Mouse (Mus musculus) CH12.LX (cell line): ENCODE data around the gene Speg. TPM values are rescaled to one million over a fixed set of nuclear protein-coding genes. Genes with fewer than 3 reads are reported as not detected.

Experiments used
- DNase-seq: peaks from one replicate; pipeline ENCODE4 v3.0.0-alpha.2; 2013; ENCODE audit errors: extremely low read depth
- H3K27ac ChIP-seq: 2 replicates; pipeline ENCODE4 v1.5.1; 2012; ENCODE audit warnings: low read depth, mild to moderate bottlenecking, control low read depth, moderate library complexity; ENCODE audit not compliant: insufficient read depth
- H3K27me3 ChIP-seq: replicated peaks from 2 replicates; pipeline ENCODE3; 2012; ENCODE audit warnings: inconsistent platforms
- H3K36me3 ChIP-seq, 2 experiments: replicated peaks in 1 of 2; 2 replicates each; pipeline versions ENCODE3 to v1.6.1; 2012; ENCODE audit warnings: inconsistent platforms in 1 of 2, low read length in 1 of 2, mild to moderate bottlenecking in 1 of 2, mixed read lengths in 1 of 2, moderate library complexity in 1 of 2; ENCODE audit not compliant: control insufficient read depth in 1 of 2, insufficient read depth in 1 of 2
- H3K4me1 ChIP-seq, 2 experiments: 2 replicates each; pipeline ENCODE4 v1.6.1; 2012; ENCODE audit warnings: inconsistent platforms in 1 of 2, moderate library complexity in 1 of 2; ENCODE audit not compliant: insufficient read depth in 2 of 2, control insufficient read depth in 1 of 2
- H3K4me2 ChIP-seq: 2 replicates; pipeline ENCODE4 v1.6.1; 2012; ENCODE audit warnings: low read depth, mild to moderate bottlenecking, control low read depth; ENCODE audit not compliant: poor library complexity, insufficient read depth, severe bottlenecking
- H3K4me3 ChIP-seq, 3 experiments: fragments of 150-350 bp in 1 of 3; sonication (generic) in 1 of 3; replicated peaks in 1 of 3; 2 replicates each; pipeline versions ENCODE3 to v1.5.1; 2011 to 2012; ENCODE audit warnings: low read depth in 2 of 3, low read length in 2 of 3, mild to moderate bottlenecking in 2 of 3, moderate library complexity in 2 of 3, control low read depth in 1 of 3, improper control_type of control experiment in 1 of 3, inconsistent platforms in 1 of 3, mixed read lengths in 1 of 3; ENCODE audit not compliant: poor library complexity in 1 of 3
- H3K79me2 ChIP-seq: replicated peaks from 2 replicates; pipeline ENCODE4 v1.6.1; 2012; ENCODE audit warnings: mild to moderate bottlenecking, moderate library complexity; ENCODE audit not compliant: control insufficient read depth, poor library complexity, insufficient read depth, severe bottlenecking; ENCODE audit errors: extremely low read depth
- H3K9ac ChIP-seq: 2 replicates; pipeline ENCODE4 v1.6.1; 2012; ENCODE audit warnings: low read depth, mild to moderate bottlenecking, control low read depth, moderate library complexity; ENCODE audit not compliant: insufficient read depth
- H3K9me3 ChIP-seq: replicated peaks from 2 replicates; pipeline ENCODE3; 2012; ENCODE audit warnings: low read length, inconsistent platforms, mixed read lengths
- BHLHE40 ChIP-seq: IDR thresholded peaks from 2 replicates; pipeline ENCODE4 v1.6.1; 2011; ENCODE audit warnings: mild to moderate bottlenecking, low read depth, low read length, improper control_type of control experiment
- CHD2 ChIP-seq: IDR thresholded peaks from 2 replicates; pipeline ENCODE4 v1.6.1; 2011; ENCODE audit warnings: low read length, improper control_type of control experiment
- CTCF ChIP-seq, 2 experiments: IDR thresholded peaks in 1 of 2; conservative IDR thresholded peaks in 1 of 2; 2 replicates each; pipeline ENCODE4 v1.5.1; 2011 to 2012; ENCODE audit warnings: low read depth in 2 of 2, low read length in 2 of 2, improper control_type of control experiment in 1 of 2, inconsistent platforms in 1 of 2, mild to moderate bottlenecking in 1 of 2, moderate library complexity in 1 of 2
- E2F4 ChIP-seq: IDR thresholded peaks from 2 replicates; pipeline ENCODE4 v1.6.1; 2011; ENCODE audit warnings: low read depth, low read length, improper control_type of control experiment; ENCODE audit not compliant: insufficient replicate concordance
- EP300 ChIP-seq: IDR thresholded peaks from 2 replicates; pipeline ENCODE4 v1.6.1; 2011; ENCODE audit warnings: low read length, improper control_type of control experiment
- ETS1 ChIP-seq: conservative IDR thresholded peaks from 2 replicates; pipeline ENCODE4 v1.6.1; 2012; ENCODE audit warnings: low read depth, mild to moderate bottlenecking, inconsistent platforms, low read length, improper control_type of control experiment, moderate library complexity
- JUND ChIP-seq: conservative IDR thresholded peaks from 2 replicates; pipeline ENCODE4 v1.6.1; 2011; ENCODE audit warnings: low read depth, low read length, improper control_type of control experiment
- MAFK ChIP-seq: IDR thresholded peaks from 2 replicates; pipeline ENCODE4 v1.6.1; 2011; ENCODE audit warnings: low read length, improper control_type of control experiment; ENCODE audit not compliant: insufficient replicate concordance
- MAX ChIP-seq: IDR thresholded peaks from 2 replicates; pipeline ENCODE4 v1.6.1; 2011; ENCODE audit warnings: low read length, improper control_type of control experiment
- MAZ ChIP-seq: IDR thresholded peaks from 2 replicates; pipeline ENCODE4 v1.6.1; 2012; ENCODE audit warnings: low read depth, mild to moderate bottlenecking, inconsistent platforms, low read length, improper control_type of control experiment, moderate library complexity
- MEF2A ChIP-seq: IDR thresholded peaks from 2 replicates; pipeline ENCODE4 v1.6.1; 2014; ENCODE audit warnings: low read depth, mild to moderate bottlenecking, inconsistent platforms, low read length, improper control_type of control experiment, borderline replicate concordance
- MXI1 ChIP-seq: IDR thresholded peaks from 2 replicates; pipeline ENCODE4 v1.6.1; 2011; ENCODE audit warnings: mild to moderate bottlenecking, low read depth, low read length, improper control_type of control experiment
- MYC ChIP-seq: IDR thresholded peaks from 2 replicates; pipeline ENCODE4 v1.6.1; 2011; ENCODE audit warnings: low read depth, mild to moderate bottlenecking, improper control_type of control experiment, low read length
- NELFE ChIP-seq: IDR thresholded peaks from 2 replicates; pipeline ENCODE4 v1.6.1; 2011; ENCODE audit warnings: low read depth, low read length, improper control_type of control experiment
- NRF1 ChIP-seq: IDR thresholded peaks from 2 replicates; pipeline ENCODE4 v1.6.1; 2014; ENCODE audit warnings: low read depth, mild to moderate bottlenecking, inconsistent platforms, low read length, improper control_type of control experiment, moderate library complexity
- PAX5 ChIP-seq: IDR thresholded peaks from 2 replicates; pipeline ENCODE4 v1.6.1; 2012; ENCODE audit warnings: low read length, inconsistent platforms, mixed read lengths
- POLR2A ChIP-seq: IDR thresholded peaks from 2 replicates; pipeline ENCODE4 v1.6.1; 2011; ENCODE audit warnings: low read depth, mild to moderate bottlenecking, improper control_type of control experiment, low read length
- POLR2AphosphoS2 ChIP-seq: IDR thresholded peaks from 2 replicates; pipeline ENCODE4 v1.6.1; 2011; ENCODE audit warnings: low read depth, low read length, improper control_type of control experiment
- RAD21 ChIP-seq: IDR thresholded peaks from 2 replicates; pipeline ENCODE4 v1.6.1; 2011; ENCODE audit warnings: low read depth, mild to moderate bottlenecking, low read length, improper control_type of control experiment, moderate library complexity
- TCF12 ChIP-seq: IDR thresholded peaks from 2 replicates; pipeline ENCODE4 v1.6.1; 2014; ENCODE audit warnings: low read depth, mild to moderate bottlenecking, inconsistent platforms, low read length, improper control_type of control experiment
- dilution Hi-C: fragments of 300-500 bp; cut with MboI; formaldehyde crosslinking; loops from 2 replicates; pipeline ENCODE4 v1.14.3; 2020; ENCODE audit warnings: low sequenced_read_pairs; ENCODE audit not compliant: extremely low pct_unique_long_range_greater_than_20kb, extremely low pct_ligation_motif_present
- in situ Hi-C: fragments of 300-500 bp; cut with MboI; formaldehyde crosslinking; loops from 3 replicates; pipeline ENCODE4 v1.14.3; 2019; ENCODE audit warnings: low sequenced_read_pairs, low pct_ligation_motif_present, low pct_unique_long_range_greater_than_20kb, mixed read lengths
- polyA plus RNA-seq: library from polyadenylated mRNA; unstranded; fragments of >175 nt; gene quantifications from 2 replicates; pipeline ENCODE4 v1.2.1, GENCODE M21; 2012; ENCODE audit warnings: low read depth; ENCODE audit not compliant: insufficient read length
- total RNA-seq, 2 experiments: library from RNA; depleted of rRNA; stranded (reverse); fragments of 300-350 nt in 1 of 2; fragments of >200 nt in 1 of 2; gene quantifications; 2 replicates each; pipeline ENCODE4 v1.2.3; 2012 to 2014

Gene Speg
- total and polyA plus RNA-seq, 3 experiments, result 13.1 to 30.7 (median 18.8) TPM

DNA sequence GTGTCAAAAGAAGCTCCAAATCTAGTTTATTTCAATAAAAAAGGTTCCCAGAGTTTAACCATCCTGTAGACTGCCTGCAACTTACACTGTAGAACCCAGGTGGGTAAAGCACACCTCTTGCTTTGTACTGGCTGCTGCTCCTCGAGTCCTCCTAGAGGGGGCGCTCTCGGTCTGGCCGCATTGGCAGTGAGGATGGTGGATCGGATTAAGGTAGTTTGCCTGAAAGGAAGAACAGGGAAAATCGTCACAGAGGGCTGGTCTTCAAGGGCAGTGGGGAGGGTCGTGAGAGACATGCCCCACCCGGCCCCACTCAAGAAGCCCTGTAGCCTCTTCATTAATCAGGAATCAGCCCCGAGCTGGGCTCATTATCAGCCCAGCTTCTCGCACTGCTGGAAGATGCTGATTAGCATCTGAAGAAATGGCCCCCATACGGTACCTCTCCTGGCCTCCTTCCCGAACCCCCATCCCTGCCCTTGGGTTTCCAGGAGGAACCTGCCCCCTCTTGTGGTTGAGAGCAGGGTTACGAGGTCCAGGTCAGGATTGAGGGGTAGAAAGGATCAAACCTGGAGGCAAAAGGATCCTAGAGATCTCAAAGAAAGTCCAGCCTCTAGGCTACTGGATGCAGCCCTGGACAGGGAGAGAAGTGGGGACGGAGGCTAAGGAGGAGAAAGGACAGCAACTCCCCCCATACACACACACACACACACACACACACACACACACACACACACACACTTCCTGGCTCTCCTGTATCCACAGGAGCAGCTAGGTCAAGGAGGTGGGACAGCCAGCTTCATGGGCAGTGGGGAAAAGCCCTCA is 81.9 kb downstream of the Speg start:
- Histone ChIP-seq H3K4me2 (no peak overlapping the region), H3K9me3 (no peaks in the 10 kb centered on the region), H3K27me3 (peaks cover 75% of the 10 kb centered on the region)
- TF ChIP-seq PAX5 (no peak), EP300 (no peak), MAZ (no peak), ETS1 (no peak), JUND (no peak), MEF2A (no peak), CTCF (conservative IDR thresholded peaks at IDR 0.05 in 1 of 2, IDR thresholded peaks at IDR 0.05 in 1 of 2; ENCODE audit: low read depth in 2 of 2, low read length in 2 of 2) (peak in 1 of 2 experiments; percentile 55; a peak in 3 of 4 replicates), MXI1 (no peak), RAD21 (no peak; the same call in none of the 2 replicates)
- TF ChIP-seq, all 38 proteins: peak for 1
- H3K36me3 ChIP-seq, result no peaks in the 10 kb centered on the region
- no peak overlapping the region for H3K9ac ChIP-seq
- peaks cover 0 to 5% of the 10 kb centered on the region in 2 experiments; a peak in 1 of 4 replicates for H3K4me1 ChIP-seq
- DNase-seq, result no peak
- no peak overlapping the region for H3K4me3 ChIP-seq
- no peaks in the 10 kb centered on the region for H3K79me2 ChIP-seq
- dilution Hi-C loops, result no loop called here
- H3K27ac ChIP-seq, result no peak overlapping the region
- in situ Hi-C loops, result loop anchor here (25.0 kb wide), 1 partner anchor 520 kb away; the partner anchor contains the start of gene Cfap65

DNA sequence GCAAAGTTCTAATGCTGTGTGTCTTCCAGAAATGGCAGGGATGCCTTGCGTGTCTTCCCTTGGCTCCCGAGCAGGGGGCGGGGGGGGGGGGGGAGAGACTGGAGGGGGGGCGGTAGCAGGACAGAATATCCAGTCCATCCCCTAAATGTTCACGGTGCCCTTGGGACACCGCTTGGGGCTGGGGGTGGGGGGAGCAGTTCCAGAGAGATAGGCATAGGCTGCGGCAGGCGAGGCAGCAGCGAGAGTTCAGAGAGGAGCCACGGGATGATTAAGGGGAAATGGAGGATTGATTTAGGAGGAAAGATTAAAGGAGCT is 82.6 kb downstream of the Speg start:
- H3K4me3 ChIP-seq, result no peak overlapping the region
- TF ChIP-seq E2F4 (no peak), MYC (no peak), NELFE (no peak), MAFK (no peak), POLR2AphosphoS2 (no peak), NRF1 (no peak), MAX (no peak), BHLHE40 (no peak), TCF12 (no peak), CHD2 (no peak), ETS1 (no peak), JUND (no peak), POLR2A (no peak)
- TF ChIP-seq, all 38 proteins: peak for 0
- no peaks in the 10 kb centered on the region for H3K79me2 ChIP-seq
- DNase-seq, result no peak
- in situ Hi-C loops, result loop anchor here (25.0 kb wide), 1 partner anchor 520 kb away; the partner anchor contains the start of gene Cfap65
- H3K4me1 ChIP-seq, result peaks cover 0 to 5% of the 10 kb centered on the region in 2 experiments; a peak in 1 of 4 replicates
- no peak overlapping the region for H3K27ac ChIP-seq
- dilution Hi-C loops, result no loop called here
- H3K9ac ChIP-seq, result no peak overlapping the region
- H3K27me3 ChIP-seq, result peaks cover 68% of the 10 kb centered on the region
- H3K4me2 ChIP-seq, result no peak overlapping the region
- H3K36me3 ChIP-seq, result no peaks in the 10 kb centered on the region
- no peaks in the 10 kb centered on the region for H3K9me3 ChIP-seq
